Mouse (Mus musculus) layer of hippocampus, adult 2 months (tissue): Measurements from ENCODE around the gene Ptpru. TPM values are rescaled to one million over a fixed set of nuclear protein-coding genes. Genes with fewer than 3 reads are reported as not detected.

Source experiments
- DNase-seq, 2 experiments: peaks; one replicate each; pipeline ENCODE4 v3.0.0; 2022; ENCODE audit warnings: low spot score in 2 of 2
- H3K27ac ChIP-seq: fragments of 200-600 bp; 2 replicates; pipeline ENCODE4 v1.8.1; 2022
- H3K4me3 ChIP-seq: fragments of 200-600 bp; 2 replicates; pipeline ENCODE4 v1.8.1; 2022; ENCODE audit warnings: mild to moderate bottlenecking
- CTCF ChIP-seq: fragments of 200-600 bp; conservative IDR thresholded peaks from 2 replicates; pipeline ENCODE4 v1.8.1; 2022; ENCODE audit warnings: antibody characterized with exemption, mild to moderate bottlenecking, moderate library complexity
- total RNA-seq, 2 experiments: library from RNA; stranded (reverse); gene quantifications; 2 replicates each; pipeline ENCODE4 v1.2.3; 2021

Ptpru gene
- total RNA-seq, 2 experiments from 2014 or later, result 101 to 108 TPM

DNA sequence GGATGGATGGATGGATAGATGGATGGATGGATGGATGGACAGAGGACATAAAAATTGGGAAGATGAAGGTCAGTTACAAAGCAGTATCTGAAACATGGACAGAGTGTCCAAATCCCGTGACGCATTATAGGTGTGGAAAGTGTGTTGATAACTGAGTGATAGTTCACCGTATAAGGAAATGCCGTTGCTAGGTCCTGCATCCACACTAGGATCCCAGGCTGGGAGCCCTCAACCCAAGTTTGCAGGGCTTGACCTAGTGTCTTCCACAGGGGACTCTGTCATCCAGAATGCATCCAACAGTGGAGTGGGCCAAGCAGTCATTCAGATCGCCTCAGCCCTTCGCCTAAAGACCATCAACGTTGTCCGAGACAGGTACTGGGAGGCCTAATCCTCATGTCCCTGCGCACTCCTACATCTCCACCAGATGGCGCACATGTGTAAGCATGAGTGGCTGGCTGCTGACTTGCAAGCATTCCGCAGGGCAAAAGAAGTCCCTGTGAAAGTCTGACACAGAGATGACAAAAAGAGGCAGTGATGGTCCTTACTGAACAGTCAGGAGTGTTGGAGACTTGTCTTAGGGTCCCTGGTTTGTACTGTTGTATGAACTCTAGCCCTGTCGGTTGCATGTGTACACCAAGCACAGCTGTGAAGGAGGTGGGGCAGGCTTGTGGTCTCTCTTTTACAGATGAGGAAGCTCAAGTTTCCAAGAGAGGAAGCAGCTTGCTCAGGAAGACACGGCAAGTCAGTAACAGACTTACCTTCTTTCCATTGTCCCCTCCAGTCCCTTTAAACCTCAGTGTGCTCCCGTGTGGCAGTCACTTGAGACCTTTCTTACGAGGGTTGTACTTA is 22.6 kb upstream of the Ptpru start:
- no peak overlapping the region for H3K4me3 ChIP-seq

GRCm38 (mm10) chr4:131854950-131855349 is 16.9 kb upstream of the Ptpru start:
- DNase-seq, result no peak
- TF ChIP-seq CTCF, result no peak
- Histone ChIP-seq H3K27ac (no peak overlapping the region), H3K4me3 (no peak overlapping the region)

More for the DNA sequence above, 22.6 kb upstream of the Ptpru start:
- DNase-seq, result peak; percentile 77 to 86
- TF ChIP-seq CTCF, result peak; percentile 98
- H3K27ac ChIP-seq, result no peak overlapping the region

DNA sequence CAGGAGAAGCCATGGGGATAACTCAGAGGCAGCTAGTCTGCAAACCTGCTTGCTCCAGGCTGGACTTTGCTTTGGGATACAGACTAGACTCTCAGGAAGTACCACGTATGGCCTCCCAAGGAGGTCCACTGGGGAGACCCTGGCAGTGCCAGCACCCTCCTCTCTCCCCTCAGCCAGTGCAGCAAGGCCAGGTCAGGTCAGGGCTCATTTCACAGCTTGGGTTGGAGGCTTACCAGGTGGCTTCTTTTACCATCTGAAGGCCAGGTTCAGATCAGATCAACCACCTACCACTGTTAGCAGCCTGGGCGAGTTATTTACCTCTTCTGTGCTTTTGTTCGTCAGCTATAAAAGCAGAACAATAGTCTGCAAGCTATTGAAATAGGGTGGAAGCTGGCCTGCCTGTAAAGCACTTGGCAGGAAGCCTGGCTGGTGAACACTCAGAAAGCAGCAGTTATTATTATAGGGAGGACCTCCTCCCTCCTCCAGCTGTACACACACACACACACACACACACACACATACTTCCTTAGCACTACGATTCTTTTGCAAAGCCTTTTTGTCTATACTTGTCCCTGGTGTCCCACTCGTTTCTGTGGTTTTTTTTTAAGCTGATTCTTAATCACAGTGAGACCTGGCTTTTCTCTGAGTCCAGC is 12.0 kb upstream of the Ptpru start:
- DNase-seq, result peak; percentile 54 to 57
- H3K27ac ChIP-seq, result peak overlapping the region; percentile 80
- TF ChIP-seq CTCF, result no peak
- no peak overlapping the region for H3K4me3 ChIP-seq

DNA sequence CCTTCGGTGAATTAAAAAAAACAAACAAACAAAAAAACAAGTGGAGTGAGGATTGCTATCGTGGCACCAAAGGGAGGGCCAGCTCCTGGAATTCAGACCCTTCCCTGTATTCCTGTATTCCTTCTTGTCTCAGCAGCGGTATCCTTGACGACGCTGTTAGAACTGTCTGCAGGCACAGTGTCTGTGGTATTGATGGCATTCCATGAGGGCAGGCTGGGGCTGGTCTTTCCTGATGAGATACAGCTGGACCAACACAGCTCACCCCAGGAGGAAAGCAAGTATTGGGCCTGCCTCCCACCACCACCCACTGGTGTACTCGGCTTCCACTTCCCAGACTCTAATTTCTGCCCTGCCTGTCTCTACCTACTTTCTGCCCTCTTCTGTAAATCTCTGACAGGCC is 10.0 kb upstream of the Ptpru start:
- Histone ChIP-seq H3K4me3 (no peak overlapping the region), H3K27ac (no peak overlapping the region)
- no peak for DNase-seq
- TF ChIP-seq CTCF, result no peak

- no peak for TF ChIP-seq CTCF
- no peak overlapping the region for H3K4me3 ChIP-seq
- DNase-seq, result no peak
- no peak overlapping the region for H3K27ac ChIP-seq
These were observed 8.1 kb upstream of the Ptpru start for GRCm38 (mm10) chr4:131845991-131846778.

DNA sequence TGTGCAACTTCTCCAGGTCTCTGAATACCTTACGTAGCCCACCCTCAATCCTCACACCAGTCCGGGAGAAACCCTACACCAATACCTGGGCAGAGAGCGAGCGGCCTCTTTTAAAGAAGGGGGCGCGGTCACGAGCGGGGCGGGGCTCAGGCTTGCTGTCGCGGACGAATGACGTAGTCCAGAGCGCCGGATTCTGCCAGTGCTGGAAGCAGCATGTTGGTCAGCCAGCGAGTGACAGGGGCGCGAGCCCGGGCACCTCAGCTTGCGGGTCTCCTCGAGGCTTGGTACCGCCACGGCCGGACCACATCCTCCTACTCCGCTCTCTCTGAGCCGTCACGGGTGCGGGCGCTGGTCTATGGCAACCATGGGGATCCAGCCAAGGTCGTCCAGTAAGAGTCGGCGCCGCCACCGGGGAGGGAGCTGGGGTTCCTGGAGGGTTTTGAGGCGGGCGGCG is 5.2 kb upstream of the Ptpru start, which contains the start of gene Mecr:
Gene Mecr, plus strand, starts transcription at position 181 of the 454 bp plus-strand sequence.
- Histone ChIP-seq H3K4me3 (peak within 1 kb of the TSS; percentile 98), H3K27ac (peak within 1 kb of the TSS; percentile 82)
- DNase-seq, result peak; percentile 90 to 94
- TF ChIP-seq CTCF, result no peak

- Histone ChIP-seq H3K27ac (peak overlapping the region; percentile 81), H3K4me3 (peak overlapping the region; percentile 82)
- no peak for DNase-seq
- TF ChIP-seq CTCF, result no peak
These were observed 1.1 kb downstream of the Ptpru start for GRCm38 (mm10) chr4:131836891-131837491.

DNA sequence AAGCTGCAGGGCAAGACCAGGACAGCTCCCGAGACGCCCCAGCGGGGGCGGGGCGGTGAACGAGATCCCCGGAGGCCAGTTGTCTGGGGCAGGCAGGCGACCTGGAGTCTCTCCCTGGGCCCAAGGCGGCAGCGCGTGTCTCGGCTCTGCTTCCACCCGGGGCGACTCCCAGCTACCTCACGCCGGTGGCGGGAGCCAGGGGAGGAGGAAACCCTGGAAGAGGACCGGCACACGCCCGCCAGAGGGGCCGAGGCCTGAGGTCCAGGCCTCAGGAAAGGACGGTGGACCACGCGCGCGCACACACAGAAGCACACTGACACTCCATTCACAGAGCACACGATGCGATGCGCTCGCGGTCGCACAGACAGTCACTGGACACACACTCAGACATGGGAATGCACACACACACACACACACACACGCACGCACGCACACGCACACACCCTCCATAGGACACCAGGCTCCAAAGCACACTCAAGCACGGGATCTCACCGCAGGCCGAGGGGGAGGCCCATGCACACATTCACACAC is 1.7 kb downstream of the Ptpru start:
- peak overlapping the region; percentile 61; the same call in 1 of the 2 replicates for H3K27ac ChIP-seq
- DNase-seq, result no peak
- TF ChIP-seq CTCF, result no peak
- H3K4me3 ChIP-seq, result peak overlapping the region; percentile 82

DNA sequence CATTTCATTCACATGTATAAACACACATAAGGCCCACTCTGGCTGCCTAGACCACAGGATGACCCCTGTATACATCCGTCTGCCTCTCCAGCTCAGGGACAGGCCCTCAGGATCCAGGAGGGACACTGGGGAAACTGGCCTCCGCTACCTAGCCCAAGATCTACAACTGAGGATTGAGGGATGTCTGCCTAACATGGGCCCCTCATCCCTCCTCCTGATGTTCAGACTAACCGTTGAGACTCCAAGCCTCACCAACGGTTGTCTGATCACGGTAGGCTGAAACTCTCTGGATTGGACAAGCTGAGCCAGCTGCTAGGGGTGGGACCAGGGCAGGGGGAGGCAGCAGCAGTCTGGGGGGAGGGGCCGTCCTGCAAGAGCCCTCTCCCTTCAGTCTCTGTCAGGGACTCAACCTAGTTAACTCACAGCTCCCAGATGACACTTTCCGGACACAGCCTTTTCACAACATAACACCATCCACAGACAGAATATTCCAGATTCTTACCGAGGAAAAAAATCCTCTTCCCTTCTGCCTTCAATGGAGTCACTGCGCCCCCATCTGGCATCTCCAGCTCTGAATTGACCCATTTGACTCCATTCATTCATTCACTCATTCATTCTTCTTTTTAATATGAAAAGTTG is 4.0 kb downstream of the Ptpru start:
- Histone ChIP-seq H3K4me3 (no peak overlapping the region), H3K27ac (no peak overlapping the region)
- TF ChIP-seq CTCF, result peak; percentile 76
- DNase-seq, result peak in 1 of 2 experiments; percentile 51

DNA sequence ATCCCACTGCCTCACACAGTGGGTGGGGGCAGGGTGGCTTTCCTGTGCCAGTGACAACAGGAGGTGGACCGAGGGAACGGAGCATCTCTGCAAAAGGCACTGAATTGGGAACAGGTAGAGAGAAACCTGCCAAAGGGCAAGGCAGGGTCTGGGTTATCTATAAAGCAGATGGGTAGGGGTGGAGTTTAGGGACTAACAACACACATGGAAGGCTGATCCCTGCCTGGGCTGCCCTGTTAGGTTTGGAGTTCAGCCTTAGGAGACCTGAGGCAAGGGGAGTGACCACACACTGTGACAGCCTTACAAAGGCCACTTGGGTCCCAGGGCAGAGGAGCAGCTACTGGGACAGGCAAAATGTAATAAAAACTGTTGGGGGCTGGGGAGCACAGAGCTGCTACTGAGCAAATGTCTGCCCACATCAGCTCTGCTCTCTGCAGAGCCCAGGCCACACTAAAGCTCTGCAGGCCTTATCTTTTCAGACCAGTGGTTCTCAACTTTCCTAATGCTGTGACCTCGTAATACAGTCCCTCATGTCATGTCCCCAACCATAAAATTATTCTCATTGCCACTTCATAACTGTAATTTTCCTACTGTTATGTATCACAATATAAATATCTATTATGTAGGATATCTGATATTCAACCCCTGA is 5.2 kb downstream of the Ptpru start:
- no peak for TF ChIP-seq CTCF
- Histone ChIP-seq H3K27ac (no peak overlapping the region), H3K4me3 (no peak overlapping the region)
- DNase-seq, result no peak

- no peak overlapping the region for H3K4me3 ChIP-seq
- no peak for TF ChIP-seq CTCF
- H3K27ac ChIP-seq, result no peak overlapping the region
- no peak for DNase-seq
These were observed 6.5 kb downstream of the Ptpru start for GRCm38 (mm10) chr4:131831546-131832045.
